Mouse (Mus musculus): Measurements from ENCODE around the gene Slc4a7.
"Not testable (repeated sequence)": the region's sequence is repeated elsewhere in the genome, so short reads cannot be mapped to it uniquely, and the experiment has no call there.

Gene Slc4a7

GRCm38 (mm10) chr14:14800332-14800731 is 98.3 kb downstream of the Slc4a7 start:
- DNase-seq (ENCODE audit: low spot score in 2 of 2) = no peak

- DNase-seq (ENCODE audit: low spot score in 2 of 2) = no peak
Observed at GRCm38 (mm10) chr14:14800810-14801209, 98.7 kb downstream of the Slc4a7 start.

- not testable (repeated sequence) for DNase-seq (ENCODE audit: low spot score in 2 of 2)
Observed at GRCm38 (mm10) chr14:14803115-14803514, 101.0 kb downstream of the Slc4a7 start, which contains the start of gene Nek10. TSS of gene Nek10 (plus strand) at chr14:14803415.

GRCm38 (mm10) chr14:14803921-14804517 is 101.9 kb downstream of the Slc4a7 start:
- DNase-seq (ENCODE audit: low spot score in 2 of 2) = no peak

- DNase-seq (ENCODE audit: low spot score in 2 of 2) = no peak
Observed at GRCm38 (mm10) chr14:14804518-14805212, 102.6 kb downstream of the Slc4a7 start.

GRCm38 (mm10) chr14:14832520-14833240 is 130.6 kb downstream of the Slc4a7 start:
- no peak for DNase-seq (ENCODE audit: low spot score in 2 of 2)

GRCm38 (mm10) chr14:14833498-14833897 is 131.4 kb downstream of the Slc4a7 start:
- DNase-seq (ENCODE audit: low spot score in 2 of 2) = no peak

GRCm38 (mm10) chr14:14834266-14834665 is 132.2 kb downstream of the Slc4a7 start:
- no peak for DNase-seq (ENCODE audit: low spot score in 2 of 2)

GRCm38 (mm10) chr14:14837627-14838026 is 135.5 kb downstream of the Slc4a7 start:
- no peak for DNase-seq (ENCODE audit: low spot score in 2 of 2)

DNA sequence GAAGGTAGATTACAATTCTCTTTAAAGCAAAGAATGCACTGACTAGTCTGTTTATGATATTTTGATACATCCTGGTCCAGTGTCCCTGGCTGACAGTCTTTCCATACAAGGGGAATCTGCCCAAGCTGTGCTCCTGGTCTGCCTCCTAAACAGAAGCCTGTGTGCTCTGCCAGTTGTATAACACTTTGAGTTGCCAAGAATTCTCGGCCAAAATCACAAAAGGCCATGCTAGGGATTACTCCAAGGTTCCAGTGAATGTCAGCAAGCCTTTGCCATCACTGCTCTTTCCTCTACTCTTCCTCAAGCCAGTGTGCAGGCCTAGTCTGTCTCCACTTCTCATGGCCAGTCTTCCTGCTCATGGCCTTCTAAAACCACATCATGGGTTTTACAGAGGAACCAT is 136.0 kb downstream of the Slc4a7 start:
- no peak for DNase-seq (ENCODE audit: low spot score in 2 of 2)

DNA sequence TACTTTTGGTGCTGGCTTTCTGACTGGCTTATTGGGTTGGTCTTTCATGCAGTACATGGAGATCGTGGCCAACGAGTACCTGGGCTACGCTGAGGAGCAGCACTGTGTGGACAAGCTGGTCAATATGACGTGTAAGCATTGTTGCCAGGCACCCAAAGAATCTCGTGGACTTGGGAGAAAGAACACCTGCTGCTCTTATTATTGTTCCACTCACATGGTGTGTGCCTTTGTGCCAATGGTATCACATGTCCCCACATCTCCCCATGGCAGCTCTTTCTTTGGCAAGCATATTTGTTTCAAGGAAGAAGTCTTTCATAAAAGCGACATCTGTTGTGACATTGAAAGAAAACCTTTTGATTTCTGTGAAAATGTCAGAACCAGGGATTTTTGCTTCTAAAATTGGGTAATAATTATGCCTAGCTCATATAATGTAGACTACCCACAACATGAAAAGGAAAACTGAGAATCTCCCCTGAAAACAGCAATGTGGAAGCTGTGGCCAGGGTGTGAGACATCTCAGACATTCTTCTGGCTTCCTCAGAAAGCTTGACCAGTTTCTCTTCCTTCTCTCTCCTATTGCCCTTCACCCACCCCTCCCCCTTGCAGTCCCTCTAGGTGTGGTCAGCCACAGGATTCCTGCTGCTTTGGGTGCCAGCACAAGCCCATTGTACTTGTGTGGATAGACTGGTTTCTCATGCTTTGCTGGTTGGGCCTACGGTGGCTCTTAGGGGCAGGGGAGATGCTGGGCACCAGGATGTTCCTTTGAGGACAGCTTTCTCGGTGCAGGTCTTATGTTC is 140.9 kb downstream of the Slc4a7 start:
- no peak for DNase-seq (ENCODE audit: low spot score in 2 of 2)
